Mouse (Mus musculus) liver, embryonic 18 days (tissue): Measurements from ENCODE around the gene Gm11596. TPM values are rescaled to one million over a fixed set of nuclear protein-coding genes. Genes with fewer than 3 reads are reported as not detected.

Source experiments
- polyA plus RNA-seq: library from polyadenylated mRNA; depleted of rRNA; stranded (reverse); fragments of >200 nt; gene quantifications from 2 replicates; pipeline ENCODE4 v1.2.3, GENCODE M21; 2012; rRNA removed

Gene Gm11596
- not detected in 2 replicates for polyA plus RNA-seq

DNA sequence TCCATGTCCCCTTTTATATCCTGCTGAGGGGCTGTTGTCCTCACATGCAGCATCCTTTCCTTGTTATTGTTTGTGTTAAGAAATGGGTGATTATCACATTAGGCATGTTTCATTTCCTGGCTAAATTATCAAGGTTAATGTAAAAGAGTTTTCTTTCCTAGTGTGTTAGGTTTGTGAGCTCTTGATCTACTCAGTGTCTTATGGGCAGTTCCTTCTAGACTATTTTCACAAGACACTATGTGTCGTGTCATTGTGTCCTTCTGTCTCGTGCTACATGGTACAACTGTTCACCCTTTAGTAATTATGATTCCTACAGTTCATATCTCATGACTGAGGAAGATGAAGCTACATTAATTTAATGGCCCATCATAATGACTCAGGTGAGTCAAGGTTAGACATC is at the start of gene Gm11596:
Gm11596 (minus strand) TSS at position 101 of the 400 bp plus-strand sequence.

DNA sequence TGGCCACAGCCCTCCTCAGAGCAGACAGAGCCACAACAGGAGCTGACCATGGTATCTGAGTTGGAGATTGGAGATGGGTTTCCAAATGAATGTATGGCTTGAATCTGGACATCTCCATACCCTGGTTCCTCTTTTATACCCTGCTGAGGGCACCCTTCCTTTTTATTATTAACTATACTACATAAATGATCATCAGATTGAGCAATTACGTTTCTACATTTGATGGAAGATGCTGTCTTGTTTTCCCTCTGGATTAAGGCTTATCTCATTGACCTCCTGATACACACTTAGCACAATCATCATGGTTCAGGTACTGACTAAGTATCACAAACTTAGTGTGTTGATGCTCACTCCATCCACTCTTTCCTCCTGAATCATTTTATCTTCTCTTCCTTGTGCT is 44.7 kb upstream of the Gm11596 start, which contains the start of gene 2300003K06Rik:
2300003K06Rik (minus strand) TSS at position 101 of the 400 bp plus-strand sequence.

DNA sequence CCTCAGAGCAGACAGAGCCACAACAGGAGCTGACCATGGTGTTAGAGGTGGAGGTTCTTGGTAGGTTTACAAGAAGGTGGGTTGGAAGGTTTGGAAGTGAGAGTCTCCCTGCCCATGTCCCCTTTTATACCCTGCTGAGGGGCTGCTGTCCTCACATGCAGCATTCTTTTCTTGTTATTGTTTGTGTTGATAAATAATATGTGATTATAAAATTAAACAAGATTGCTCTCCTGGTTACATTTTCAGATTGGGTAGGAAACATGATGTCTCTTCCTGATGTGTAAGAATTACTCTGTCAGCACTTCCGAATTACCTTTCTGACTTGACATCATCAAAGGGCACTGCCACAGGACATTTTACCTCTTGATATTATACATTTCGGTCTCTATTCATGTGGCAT is 22.3 kb upstream of the Gm11596 start, which contains the start of gene Gm11564:
Gm11564 (minus strand) TSS at position 101 of the 400 bp plus-strand sequence.

DNA sequence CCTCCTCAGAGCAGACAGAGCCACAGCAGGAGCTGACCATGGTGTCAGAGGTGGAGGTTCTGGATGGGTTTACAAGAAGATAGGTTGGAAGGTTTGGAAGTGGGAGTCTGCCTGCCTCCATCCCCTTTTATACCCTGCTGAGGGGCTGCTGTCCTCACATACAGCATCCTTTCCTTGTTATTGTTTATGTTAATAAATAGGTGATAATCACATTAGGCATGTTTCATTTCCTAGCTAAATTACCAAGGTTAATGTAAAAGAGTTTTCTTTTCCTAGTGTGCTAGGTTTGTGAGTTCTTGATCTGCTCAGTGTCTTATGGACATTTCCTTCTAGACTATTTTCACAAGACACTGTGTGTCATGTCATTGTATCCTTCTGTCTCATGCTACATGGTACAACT is 16.5 kb upstream of the Gm11596 start, which contains the start of gene Krtap4-13:
Krtap4-13 (minus strand) TSS at position 101 of the 400 bp plus-strand sequence.

DNA sequence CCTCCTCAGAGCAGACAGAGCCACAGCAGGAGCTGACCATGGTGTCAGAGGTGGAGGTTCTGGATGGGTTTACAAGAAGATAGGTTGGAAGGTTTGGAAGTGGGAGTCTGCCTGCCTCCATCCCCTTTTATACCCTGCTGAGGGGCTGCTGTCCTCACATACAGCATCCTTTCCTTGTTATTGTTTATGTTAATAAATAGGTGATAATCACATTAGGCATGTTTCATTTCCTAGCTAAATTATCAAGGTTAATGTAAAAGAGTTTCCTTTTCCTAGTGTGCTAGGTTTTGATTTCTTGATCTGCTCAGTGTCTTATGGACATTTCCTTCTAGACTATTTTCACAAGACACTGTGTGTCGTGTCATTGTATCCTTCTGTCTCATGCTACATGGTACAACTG is 11.1 kb upstream of the Gm11596 start, which contains the start of gene Gm11554:
Gm11554 (minus strand) TSS at position 101 of the 400 bp plus-strand sequence.

DNA sequence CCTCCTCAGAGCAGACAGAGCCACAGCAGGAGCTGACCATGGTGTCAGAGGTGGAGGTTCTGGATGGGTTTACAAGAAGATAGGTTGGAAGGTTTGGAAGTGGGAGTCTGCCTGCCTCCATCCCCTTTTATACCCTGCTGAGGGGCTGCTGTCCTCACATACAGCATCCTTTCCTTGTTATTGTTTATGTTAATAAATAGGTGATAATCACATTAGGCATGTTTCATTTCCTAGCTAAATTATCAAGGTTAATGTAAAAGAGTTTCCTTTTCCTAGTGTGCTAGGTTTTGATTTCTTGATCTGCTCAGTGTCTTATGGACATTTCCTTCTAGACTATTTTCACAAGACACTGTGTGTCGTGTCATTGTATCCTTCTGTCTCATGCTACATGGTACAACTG is 5.6 kb upstream of the Gm11596 start, which contains the start of gene Gm11569:
Gm11569 (minus strand) TSS at position 101 of the 400 bp plus-strand sequence.

DNA sequence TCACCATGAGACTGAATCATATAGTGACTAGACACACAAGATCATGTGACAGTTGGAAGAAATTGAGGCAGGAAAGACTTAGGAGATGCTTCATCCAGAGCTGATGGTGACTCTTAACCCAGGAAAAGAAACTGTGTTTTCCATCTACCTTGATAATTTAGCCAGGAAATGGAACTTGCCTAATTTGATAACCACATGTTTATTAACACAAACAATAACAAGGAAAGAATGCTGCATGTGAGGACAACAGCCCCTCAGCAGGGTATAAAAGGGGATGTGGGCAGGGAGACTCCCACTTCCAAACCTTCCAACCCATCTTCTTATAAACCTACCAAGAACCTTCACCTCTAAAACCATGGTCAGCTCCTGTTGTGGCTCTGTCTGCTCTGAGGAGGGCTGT is 8.4 kb downstream of the Gm11596 start, which contains the start of gene Krtap4-9:
Krtap4-9 (plus strand) TSS at position 301 of the 400 bp plus-strand sequence.

DNA sequence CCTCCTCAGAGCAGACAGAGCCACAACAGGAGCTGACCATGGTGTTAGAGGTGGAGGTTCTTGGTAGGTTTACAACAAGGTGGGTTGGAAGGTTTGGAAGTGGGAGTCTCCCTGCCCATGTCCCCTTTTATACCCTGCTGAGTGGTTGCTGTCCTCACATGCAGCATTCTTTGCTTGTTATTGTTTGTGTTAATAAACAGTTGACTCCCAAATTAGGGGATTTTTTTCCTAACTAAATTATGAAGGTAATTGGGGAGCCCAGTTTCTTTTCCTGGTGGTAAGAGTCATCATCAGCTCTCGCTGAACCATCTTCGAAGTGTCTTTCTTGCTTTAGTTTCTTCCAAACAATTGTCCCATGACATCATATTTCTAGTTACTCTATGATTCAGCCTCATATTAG is 12.7 kb downstream of the Gm11596 start, which contains the start of gene Krtap4-8:
Krtap4-8 (minus strand) TSS at position 101 of the 400 bp plus-strand sequence.

DNA sequence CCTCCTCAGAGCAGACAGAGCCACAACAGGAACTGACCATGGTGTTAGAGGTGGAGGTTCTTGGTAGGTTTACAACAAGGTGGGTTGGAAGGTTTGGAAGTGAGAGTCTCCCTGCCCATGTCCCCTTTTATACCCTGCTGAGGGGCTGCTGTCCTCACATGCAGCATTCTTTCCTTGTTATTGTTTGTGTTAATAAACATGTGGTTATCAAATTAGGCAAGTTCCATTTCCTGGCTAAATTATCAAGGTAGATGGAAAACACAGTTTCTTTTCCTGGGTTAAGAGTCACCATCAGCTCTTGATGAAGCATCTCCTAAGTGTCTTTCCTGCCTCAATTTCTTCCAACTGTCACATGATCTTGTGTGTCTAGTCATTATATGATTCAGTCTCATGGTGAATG is 20.5 kb downstream of the Gm11596 start, which contains the start of gene Gm11595:
Gm11595 (minus strand) TSS at position 101 of the 400 bp plus-strand sequence.

Other genes with a start within 250 kb of the Gm11596 start
- gene Krtap3-3, start 242.6 kb downstream of the Gm11596 start, polyA plus RNA-seq, result not detected in 2 replicates
- gene Krtap3-2, start 236.6 kb downstream of the Gm11596 start, polyA plus RNA-seq, result not detected in 2 replicates
- not detected in 2 replicates for gene Gm11939, start 234.0 kb downstream of the Gm11596 start, polyA plus RNA-seq
- not detected in 2 replicates for gene Krtap3-1, start 226.8 kb downstream of the Gm11596 start, polyA plus RNA-seq
- gene Krtap1-5, start 212.5 kb downstream of the Gm11596 start, polyA plus RNA-seq, result not detected in 2 replicates
- gene Krtap1-4, start 209.8 kb downstream of the Gm11596 start, polyA plus RNA-seq, result not detected in 2 replicates
- gene Krtap1-3, start 202.1 kb downstream of the Gm11596 start, polyA plus RNA-seq, result not detected in 2 replicates
- gene Krtap9-3, start 195.4 kb downstream of the Gm11596 start, polyA plus RNA-seq, result not detected in 2 replicates
- gene Gm11938, start 190.2 kb downstream of the Gm11596 start, polyA plus RNA-seq, result not detected in 2 replicates
- not detected in 2 replicates for gene Gm11937, start 183.3 kb downstream of the Gm11596 start, polyA plus RNA-seq
- not detected in 2 replicates for gene Krtap2-4, start 178.6 kb downstream of the Gm11596 start, polyA plus RNA-seq
- gene Gm11562, start 173.0 kb downstream of the Gm11596 start, polyA plus RNA-seq, result not detected in 2 replicates
- gene Krtap4-1, start 165.2 kb downstream of the Gm11596 start, polyA plus RNA-seq, result not detected in 2 replicates
- gene Krtap4-2, start 158.4 kb downstream of the Gm11596 start, polyA plus RNA-seq, result not detected in 2 replicates
- not detected in 2 replicates for gene Krtap4-7, start 149.4 kb downstream of the Gm11596 start, polyA plus RNA-seq
- not detected in 2 replicates for gene Gm11555, start 143.2 kb downstream of the Gm11596 start, polyA plus RNA-seq
- gene Gm11563, start 134.5 kb downstream of the Gm11596 start, polyA plus RNA-seq, result not detected in 2 replicates
- not detected in 2 replicates for gene Krtap4-6, start 127.5 kb downstream of the Gm11596 start, polyA plus RNA-seq
- gene Gm14190, start 102.7 kb downstream of the Gm11596 start, polyA plus RNA-seq, result not detected in 2 replicates
- not detected in 2 replicates for gene Gm14180, start 59.2 kb downstream of the Gm11596 start, polyA plus RNA-seq
- not detected in 2 replicates for gene Gm11595, start 20.6 kb downstream of the Gm11596 start, polyA plus RNA-seq
- not detected in 2 replicates for gene Krtap4-8, start 12.8 kb downstream of the Gm11596 start, polyA plus RNA-seq
- not detected in 2 replicates for gene Krtap4-9, start 8.3 kb downstream of the Gm11596 start, polyA plus RNA-seq
- gene Gm11569, start 5.5 kb upstream of the Gm11596 start, polyA plus RNA-seq, result not detected in 2 replicates
- gene Gm11554, start 11.0 kb upstream of the Gm11596 start, polyA plus RNA-seq, result not detected in 2 replicates
- not detected in 2 replicates for gene Krtap4-13, start 16.4 kb upstream of the Gm11596 start, polyA plus RNA-seq
- gene Gm11564, start 22.2 kb upstream of the Gm11596 start, polyA plus RNA-seq, result not detected in 2 replicates
- gene 2300003K06Rik, start 44.6 kb upstream of the Gm11596 start, polyA plus RNA-seq, result not detected in 2 replicates
- gene Krtap4-16, start 58.1 kb upstream of the Gm11596 start, polyA plus RNA-seq, result not detected in 2 replicates
- not detected in 2 replicates for gene Gm11568, start 64.5 kb upstream of the Gm11596 start, polyA plus RNA-seq
- gene Gm11559, start 71.0 kb upstream of the Gm11596 start, polyA plus RNA-seq, result not detected in 2 replicates
- gene Krtap9-1, start 79.9 kb upstream of the Gm11596 start, polyA plus RNA-seq, result not detected in 2 replicates
- not detected in 2 replicates for gene Gm11567, start 85.7 kb upstream of the Gm11596 start, polyA plus RNA-seq
- not detected in 2 replicates for gene Krtap31-1, start 114.5 kb upstream of the Gm11596 start, polyA plus RNA-seq
- gene Gm11565, start 121.3 kb upstream of the Gm11596 start, polyA plus RNA-seq, result not detected in 2 replicates
- not detected in 2 replicates for gene Krtap31-2, start 142.8 kb upstream of the Gm11596 start, polyA plus RNA-seq
- not detected in 2 replicates for gene Krtap9-5, start 155.0 kb upstream of the Gm11596 start, polyA plus RNA-seq
- not detected in 2 replicates for gene Krtap29-1, start 185.6 kb upstream of the Gm11596 start, polyA plus RNA-seq
- gene Krtap16-1, start 193.1 kb upstream of the Gm11596 start, polyA plus RNA-seq, result not detected in 2 replicates
- not detected in 2 replicates for gene Krtap17-1, start 200.5 kb upstream of the Gm11596 start, polyA plus RNA-seq
- not detected in 2 replicates for gene Krt33a, start 222.7 kb upstream of the Gm11596 start, polyA plus RNA-seq
- not detected in 2 replicates for gene Krt33b, start 236.4 kb upstream of the Gm11596 start, polyA plus RNA-seq
- not detected in 2 replicates for gene Krt34, start 248.1 kb upstream of the Gm11596 start, polyA plus RNA-seq